Mouse (Mus musculus): ENCODE measurements around the gene Lrba.

Gene Lrba

DNA sequence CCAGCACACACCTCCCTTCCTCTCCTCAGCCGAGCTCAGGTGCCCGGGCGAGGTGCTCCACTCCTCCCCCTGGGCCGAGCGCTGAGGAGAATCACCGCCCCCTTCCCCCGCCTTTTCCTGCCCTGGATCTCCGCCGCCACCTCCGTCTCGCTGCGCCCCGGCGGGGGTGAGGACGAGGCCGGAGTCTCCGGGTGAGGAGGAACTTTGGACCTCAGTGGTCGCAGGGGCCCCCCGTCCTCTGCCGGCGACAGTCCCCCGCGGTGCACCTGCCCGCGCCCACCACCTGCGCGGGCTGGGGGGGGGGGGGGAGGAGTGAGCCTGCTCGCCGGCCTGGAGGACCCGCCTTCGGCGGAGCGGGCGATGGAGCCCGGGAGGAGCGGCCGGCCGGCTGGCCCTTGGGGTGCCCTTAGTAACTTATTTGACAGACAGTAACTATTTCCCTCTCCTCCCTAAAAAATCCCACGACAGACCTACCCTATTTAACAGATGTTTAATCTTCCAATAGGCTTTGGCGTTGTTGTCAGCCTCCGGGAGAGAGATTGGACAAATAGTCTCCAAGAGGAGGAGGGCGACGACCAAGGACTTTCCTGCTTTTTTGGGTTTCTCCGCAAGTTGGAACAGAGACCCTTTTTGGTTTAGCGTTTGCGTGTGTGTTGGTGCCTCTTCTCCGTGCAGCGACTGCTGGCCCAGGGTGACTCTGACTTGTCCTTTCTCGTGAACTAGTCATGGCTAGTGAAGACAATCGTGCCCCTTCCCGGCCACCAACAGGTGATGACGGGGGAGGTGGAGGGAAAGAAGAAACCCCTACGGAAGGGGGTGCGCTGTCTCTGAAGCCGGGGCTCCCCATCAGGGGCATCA is at the start of gene Lrba:
Gene Lrba (plus strand): TSS at position 117 of the 858 bp plus-strand sequence.
- peak; percentile 35 to 41 for DNase-seq (ENCODE audit: low spot score in 2 of 2)

DNA sequence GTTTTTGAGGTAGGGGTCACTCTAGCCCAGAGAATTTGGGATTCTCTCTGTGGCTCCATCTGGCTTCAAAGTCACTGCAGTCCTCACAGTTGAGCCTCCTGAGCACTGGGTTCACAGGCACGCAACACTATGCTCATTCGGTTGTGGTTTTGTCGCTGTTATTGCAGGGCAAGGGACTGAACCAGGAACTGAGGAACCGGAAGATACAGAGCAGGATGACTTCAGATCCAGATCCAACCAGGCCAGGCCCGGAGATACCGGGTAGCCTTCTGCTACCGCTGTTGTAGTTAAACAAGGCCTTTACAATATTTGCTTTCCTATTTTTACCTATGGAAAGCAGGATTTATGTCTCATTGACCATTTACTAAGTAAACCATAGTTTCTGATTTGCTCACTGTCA is 44.8 kb upstream of the Lrba start:
- no peak for DNase-seq (ENCODE audit: low spot score in 2 of 2)

GRCm38 (mm10) chr3:86181107-86181506 is 43.4 kb upstream of the Lrba start:
- DNase-seq (ENCODE audit: low spot score in 2 of 2), result no peak

- DNase-seq (ENCODE audit: low spot score in 2 of 2), result no peak
These were observed 39.9 kb upstream of the Lrba start for GRCm38 (mm10) chr3:86184546-86184945.

DNA sequence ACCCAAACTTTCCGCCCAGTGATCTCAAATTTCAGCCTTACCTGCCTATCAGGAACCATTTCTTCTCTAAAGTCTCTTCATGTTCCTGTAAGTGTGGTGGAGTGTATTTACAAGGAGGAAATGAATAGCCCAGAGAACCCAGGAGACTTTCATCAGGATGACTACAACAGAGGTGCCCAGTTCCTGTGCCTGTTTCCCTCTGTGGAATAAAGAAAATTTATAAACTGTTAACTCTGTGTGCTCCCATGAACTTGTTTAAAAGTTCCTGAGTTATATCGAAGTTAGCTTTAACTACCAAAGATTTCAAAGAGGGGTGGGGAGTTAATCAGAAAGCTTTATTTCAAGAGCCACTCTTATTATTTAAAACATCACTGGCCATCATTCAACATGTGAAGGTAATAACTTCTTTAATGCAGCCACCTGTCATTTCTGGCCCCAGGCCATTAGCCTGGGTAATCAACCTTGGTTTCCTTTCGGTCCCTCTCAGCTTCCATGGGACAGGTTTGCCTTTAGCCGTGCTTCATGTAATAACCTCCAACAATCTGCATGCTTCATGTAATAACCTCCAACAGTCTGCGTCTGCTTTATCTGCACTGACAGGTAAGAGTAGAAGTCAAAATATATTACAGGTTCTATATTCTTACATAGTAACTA is 36.6 kb upstream of the Lrba start:
- no peak for DNase-seq (ENCODE audit: low spot score in 2 of 2)

- peak; percentile 3 to 9 for DNase-seq (ENCODE audit: low spot score in 2 of 2)
These were observed 28.5 kb upstream of the Lrba start for GRCm38 (mm10) chr3:86195981-86196380.

GRCm38 (mm10) chr3:86196471-86196870 is 28.0 kb upstream of the Lrba start:
- no peak for DNase-seq (ENCODE audit: low spot score in 2 of 2)

DNA sequence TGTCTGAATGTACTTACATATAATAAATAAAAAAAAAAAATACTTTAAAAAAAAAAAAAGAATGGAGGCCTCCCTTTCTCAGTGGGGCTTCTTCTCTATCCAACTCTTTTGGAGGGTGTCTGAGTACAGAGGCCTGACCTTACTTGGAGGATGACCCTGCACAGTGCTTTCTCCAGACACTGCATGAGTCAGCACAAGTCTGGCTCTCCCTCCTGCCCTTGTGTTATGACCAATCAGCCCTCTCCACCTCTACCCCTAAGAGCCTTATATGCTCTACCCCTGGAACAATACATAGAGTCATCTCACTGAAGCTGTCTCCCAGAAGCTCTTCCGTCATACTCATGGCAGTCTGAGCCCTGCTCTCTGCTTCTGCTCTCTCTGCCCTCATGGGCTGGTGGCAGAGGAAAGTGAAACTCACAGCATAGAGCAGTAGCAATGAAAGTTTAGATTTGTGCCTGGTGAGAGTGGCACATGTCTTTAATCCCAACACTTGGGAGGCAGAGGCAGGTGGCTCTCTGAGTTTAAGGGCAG is 22.8 kb upstream of the Lrba start:
- no peak for DNase-seq (ENCODE audit: low spot score in 2 of 2)

- DNase-seq (ENCODE audit: low spot score in 2 of 2), result no peak
These were observed 22.0 kb upstream of the Lrba start for GRCm38 (mm10) chr3:86202449-86202848.

DNA sequence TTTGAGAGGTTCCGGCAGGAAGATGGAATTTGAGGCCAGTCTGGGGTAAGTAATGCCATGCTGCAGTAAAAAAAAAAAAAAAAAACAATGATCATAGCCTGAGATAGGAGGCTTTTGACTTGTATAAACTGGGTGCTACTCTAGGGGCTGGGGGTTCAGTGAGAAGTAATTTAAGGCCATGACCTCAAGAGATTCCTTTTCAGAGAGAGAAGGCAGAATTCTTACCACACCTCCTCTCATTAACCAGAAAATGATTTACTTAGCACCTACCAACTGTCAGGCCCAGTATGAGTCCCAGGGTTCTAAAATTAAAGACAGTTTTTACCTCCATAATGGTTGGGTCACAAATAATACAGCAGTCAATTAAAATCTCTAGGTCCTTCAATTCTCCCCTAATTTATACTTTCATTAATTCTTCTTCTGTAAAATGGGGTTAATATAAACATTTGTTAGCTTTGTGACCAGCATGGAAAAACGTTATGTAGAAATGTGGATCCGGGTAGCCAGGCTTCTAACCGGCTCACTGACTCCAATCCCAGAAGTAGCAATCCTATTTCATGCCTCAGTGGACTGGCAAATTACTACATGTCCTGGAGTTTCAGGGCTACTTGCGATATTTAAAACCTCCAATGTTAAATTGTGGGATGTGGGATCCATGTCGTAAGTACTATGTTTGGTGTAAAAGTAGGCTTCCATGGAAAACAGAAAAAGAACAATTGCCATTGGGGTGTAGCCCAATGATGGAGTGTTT is 19.7 kb upstream of the Lrba start:
- DNase-seq (ENCODE audit: low spot score in 2 of 2), result no peak

DNA sequence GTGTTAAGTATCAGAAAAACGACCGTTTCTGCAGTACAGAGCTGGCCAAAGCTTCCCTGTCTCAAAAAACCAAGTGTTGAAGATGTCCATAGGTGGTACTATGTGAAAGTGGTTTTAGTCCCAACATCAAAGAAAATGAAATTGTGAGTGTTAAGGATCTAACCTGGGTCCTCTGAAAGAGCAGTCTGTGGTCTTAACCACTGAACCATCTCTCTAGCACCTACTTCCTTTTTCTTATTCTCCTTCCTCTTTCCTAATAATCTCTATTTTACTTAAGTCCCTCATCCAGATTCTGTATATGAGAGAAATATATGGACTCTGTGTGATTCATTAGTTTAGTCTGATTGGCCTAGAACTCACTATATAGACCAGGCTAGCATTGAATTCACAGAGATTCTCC is 17.9 kb upstream of the Lrba start:
- DNase-seq (ENCODE audit: low spot score in 2 of 2), result no peak

DNA sequence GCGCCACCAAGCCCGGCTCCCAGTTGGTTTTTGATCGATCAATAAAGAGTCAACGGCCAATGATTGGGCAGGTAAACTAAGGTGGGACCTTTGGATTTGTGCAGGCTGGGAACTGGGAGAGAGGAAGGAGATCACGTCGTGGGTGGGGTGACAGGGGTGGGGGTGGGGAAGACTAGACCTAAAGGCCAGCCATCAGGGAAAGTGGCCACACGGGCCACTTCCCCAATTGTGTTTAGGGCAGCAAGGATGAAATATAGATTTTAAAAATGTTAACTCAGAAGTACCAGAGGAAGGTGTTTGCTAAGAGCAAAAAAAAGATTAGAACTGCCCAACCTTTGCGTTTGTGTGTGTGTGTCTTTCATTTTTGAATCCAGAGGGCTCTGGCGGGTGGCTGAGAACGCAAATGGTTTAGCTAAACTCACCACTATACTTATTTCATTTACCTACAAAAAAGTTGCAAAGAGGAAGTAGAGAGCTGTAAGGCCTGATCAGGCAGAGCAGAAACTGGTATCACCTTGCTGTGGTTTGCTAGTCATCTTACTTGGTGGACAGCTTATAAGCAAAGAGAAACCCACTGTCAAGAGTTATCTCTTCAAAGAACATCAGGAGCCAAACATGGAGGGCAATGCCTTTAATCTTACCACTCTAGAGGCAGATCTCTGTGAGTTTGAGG is 14.1 kb upstream of the Lrba start:
- DNase-seq (ENCODE audit: low spot score in 2 of 2), result no peak

GRCm38 (mm10) chr3:86210959-86211358 is 13.5 kb upstream of the Lrba start:
- DNase-seq (ENCODE audit: low spot score in 2 of 2), result no peak

DNA sequence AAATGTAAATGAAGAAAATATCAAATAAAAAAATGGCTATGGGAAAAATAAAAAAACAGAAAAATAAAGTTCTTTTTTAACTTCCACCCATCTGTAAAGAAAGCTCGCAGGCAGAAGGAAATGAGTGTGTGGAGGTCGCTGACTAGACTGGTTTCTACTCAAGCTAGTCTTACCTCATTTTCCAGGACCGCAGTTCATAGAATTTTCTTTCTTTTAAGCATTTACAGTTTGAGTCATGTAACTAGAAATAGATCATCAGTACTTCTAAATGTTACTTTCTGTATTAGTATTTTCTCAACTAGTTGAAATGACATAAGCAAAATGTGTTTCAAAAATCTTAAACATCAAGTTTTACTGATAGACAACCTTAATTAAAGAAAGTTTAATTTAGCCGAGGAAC is 10.2 kb upstream of the Lrba start:
- DNase-seq (ENCODE audit: low spot score in 2 of 2), result no peak

GRCm38 (mm10) chr3:86223634-86224313 is 706 bp upstream of the Lrba start:
- peak; percentile 59 to 62 for DNase-seq (ENCODE audit: low spot score in 2 of 2)

- no peak for DNase-seq (ENCODE audit: low spot score in 2 of 2)
These were observed 241 bp upstream of the Lrba start for GRCm38 (mm10) chr3:86224314-86224563.

- DNase-seq (ENCODE audit: low spot score in 2 of 2), result no peak
These were observed 7.1 kb downstream of the Lrba start for GRCm38 (mm10) chr3:86231532-86232086.

DNA sequence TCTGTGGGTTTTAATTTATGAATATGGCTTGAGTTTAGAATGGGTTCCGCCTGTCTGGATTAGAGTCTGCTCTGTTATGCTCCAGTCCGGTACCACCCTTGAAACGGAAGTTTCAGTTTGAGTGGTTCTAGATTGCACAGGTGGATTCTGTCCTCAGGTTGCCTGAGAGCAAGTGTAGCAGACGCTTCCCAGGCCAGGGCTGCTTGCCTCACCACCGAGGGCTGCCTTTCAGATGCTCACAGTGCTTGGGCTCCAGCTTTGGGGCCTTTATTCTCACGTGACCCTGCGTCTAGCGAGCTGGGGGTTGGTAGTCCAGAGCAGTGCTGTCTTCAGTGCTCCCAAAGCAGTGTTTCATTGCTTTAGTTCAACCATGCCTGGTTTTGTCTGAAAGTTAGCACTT is 22.7 kb downstream of the Lrba start:
- no peak for DNase-seq (ENCODE audit: low spot score in 2 of 2)

- DNase-seq (ENCODE audit: low spot score in 2 of 2), result no peak
These were observed 26.7 kb downstream of the Lrba start for GRCm38 (mm10) chr3:86251212-86251611.

DNA sequence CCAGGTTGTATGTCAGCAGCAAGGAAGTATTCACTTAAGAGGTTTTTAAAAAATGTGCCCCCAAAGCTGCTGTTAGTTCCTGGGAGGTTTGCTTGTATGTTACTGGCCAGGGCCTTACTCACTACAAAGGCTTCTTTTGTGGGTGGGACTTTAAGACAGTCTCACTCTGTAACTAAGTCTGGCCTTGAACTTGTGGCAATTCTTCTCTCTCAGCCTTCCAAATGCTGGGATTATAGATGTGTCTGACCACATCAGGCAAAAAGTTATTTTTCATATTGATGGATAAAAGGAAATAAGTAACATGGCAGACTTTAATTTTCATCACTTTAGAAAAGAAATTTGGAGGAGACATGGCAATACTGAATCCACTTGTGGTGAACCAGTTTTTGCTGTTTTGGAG is 28.1 kb downstream of the Lrba start:
- no peak for DNase-seq (ENCODE audit: low spot score in 2 of 2)

DNA sequence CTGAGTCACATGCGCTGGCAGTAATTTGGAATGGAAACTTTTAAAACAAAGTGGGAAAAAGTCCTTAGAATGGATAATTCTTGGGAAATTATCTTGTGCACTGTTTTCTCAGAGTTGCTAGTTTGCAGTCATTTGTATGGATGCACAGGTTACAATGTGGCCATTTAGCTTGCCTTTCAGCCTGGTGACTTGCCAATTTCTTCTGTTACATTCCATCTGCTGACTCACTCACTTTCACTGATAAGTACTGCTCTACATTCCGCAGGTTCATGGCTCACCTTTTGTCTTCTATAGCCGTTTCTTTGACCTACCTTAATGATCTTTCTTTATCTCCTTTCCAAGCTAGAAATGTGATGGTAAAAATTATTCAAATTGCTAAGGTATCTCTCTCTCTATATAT is 28.6 kb downstream of the Lrba start:
- no peak for DNase-seq (ENCODE audit: low spot score in 2 of 2)

Data from frontal cortex, postnatal 25 days (tissue).